Mouse (Mus musculus) G1E-ER4 (cell line): ENCODE results near the gene 1700025G04Rik. TPM values are rescaled to one million over a fixed set of nuclear protein-coding genes. Genes with fewer than 3 reads are reported as not detected.

Experiments
- GATA1 ChIP-seq: IDR thresholded peaks from one replicate; pipeline ENCODE4 v1.8.0; 2012; ENCODE audit warnings: low read length, inconsistent platforms
- polyA plus RNA-seq: library from polyadenylated mRNA; stranded (reverse); fragments of >175 nt; gene quantifications from 2 replicates; pipeline ENCODE4 v1.2.3, GENCODE M21; 2012

1700025G04Rik gene
- polyA plus RNA-seq, 1 experiment, result not detected

- TF ChIP-seq GATA1, result no peak
Observed at GRCm38 (mm10) chr1:151943681-151944237, 146.2 kb downstream of the 1700025G04Rik start.

GRCm38 (mm10) chr1:151942972-151943654 is 146.8 kb downstream of the 1700025G04Rik start:
- TF ChIP-seq GATA1, result no peak

DNA sequence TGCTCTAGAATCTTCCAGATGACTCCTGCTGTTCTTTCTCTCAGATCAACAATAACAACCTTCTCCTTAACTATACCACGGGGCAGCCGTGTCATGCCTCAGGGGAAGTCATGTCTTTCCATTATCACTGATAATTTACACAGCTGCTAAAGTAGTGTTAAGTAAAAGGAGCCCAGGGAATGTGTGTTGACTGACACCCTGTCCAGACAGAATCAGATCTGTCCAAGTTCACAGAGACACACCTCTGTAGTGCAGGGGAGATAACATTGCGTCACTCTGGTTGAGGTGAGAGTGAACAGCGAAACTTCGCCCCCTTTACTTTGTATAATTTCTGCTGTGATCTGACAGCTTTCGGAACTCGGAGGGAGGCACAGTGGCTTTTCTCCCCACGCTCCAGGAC is 149.9 kb downstream of the 1700025G04Rik start:
- no peak for TF ChIP-seq GATA1

GRCm38 (mm10) chr1:151939510-151939909 is 150.4 kb downstream of the 1700025G04Rik start:
- no peak for TF ChIP-seq GATA1

GRCm38 (mm10) chr1:151933605-151934004 is 156.3 kb downstream of the 1700025G04Rik start:
- no peak for TF ChIP-seq GATA1

GRCm38 (mm10) chr1:151926826-151927225 is 163.1 kb downstream of the 1700025G04Rik start:
- TF ChIP-seq GATA1, result no peak

DNA sequence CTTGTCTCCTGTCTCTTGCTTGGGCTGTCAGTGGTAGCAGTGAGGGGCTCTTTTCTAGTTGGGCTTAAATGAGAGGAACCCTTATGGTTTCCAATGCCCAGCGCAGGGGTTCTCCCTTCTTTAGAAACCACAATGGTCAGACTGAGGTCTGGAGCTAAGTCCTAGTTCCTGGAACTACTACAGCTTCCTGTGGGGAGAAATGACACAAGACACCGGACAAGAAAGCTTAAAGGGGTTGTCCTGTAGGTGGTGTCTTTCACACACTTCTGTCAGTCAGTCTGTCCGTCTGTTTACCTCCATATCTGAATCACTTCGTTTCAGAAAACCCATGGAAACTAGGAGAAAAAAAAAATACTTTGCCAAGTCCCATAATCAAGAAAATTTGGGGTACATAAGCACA is 163.8 kb downstream of the 1700025G04Rik start:
- TF ChIP-seq GATA1, result no peak

DNA sequence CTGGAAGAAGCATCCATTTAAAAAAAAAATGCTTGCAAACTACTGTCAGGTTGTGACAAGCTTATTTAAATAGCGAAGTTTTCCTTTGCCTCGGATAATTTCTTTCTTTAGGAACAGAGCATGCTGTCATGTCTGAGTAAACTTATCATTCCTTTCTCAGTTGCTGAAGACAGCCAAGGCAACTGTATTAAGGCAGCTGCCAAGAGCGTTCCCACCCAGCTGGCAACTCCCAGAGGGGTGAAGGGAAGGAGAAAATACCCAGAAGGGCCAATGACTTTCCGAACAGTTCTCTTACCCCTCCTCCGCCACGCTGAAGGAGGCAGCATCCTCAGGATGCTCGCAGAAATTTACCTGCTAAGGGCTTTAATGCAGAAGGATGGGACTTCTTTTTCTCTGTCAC is 164.2 kb downstream of the 1700025G04Rik start:
- TF ChIP-seq GATA1, result no peak

- TF ChIP-seq GATA1, result no peak
Observed at GRCm38 (mm10) chr1:151918806-151919357, 171.0 kb downstream of the 1700025G04Rik start.

DNA sequence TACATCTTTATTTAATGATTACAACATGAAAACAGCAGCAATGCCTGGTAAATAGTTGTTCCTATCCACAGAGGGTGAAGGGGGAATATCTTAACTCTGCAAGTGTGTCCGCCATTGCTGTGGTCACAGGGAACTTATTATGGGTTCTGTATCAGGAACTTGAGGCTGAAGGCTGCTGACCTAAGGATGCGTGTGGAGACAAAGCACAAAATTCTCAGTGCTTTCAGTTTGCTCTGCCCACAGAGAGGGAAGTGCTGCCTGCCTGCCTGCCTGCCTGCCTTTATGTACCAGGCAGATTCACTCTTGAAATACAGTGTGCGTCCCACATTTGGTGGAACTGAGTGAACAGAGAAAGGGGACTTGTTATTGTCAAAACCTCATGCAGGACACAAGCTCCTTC is 172.2 kb downstream of the 1700025G04Rik start:
- no peak for TF ChIP-seq GATA1

DNA sequence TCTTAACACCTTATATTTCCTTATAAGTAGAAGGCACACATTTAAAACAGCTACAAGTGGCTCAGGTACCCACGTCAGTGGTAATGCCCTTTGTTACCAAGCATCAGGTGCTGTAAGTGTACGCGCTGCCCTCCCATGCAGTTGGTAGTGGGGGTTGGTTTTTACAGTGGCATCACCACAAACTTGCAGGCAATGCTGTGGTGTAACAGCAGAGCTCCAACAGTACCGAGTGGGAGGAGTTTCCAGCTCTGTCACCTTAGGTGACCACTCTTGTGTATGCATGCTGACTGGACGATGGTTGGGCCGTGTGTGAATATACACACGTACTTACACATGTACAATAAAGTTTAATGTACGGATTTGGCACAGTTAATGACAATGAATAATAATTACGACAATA is 175.4 kb downstream of the 1700025G04Rik start:
- TF ChIP-seq GATA1, result no peak

- no peak for TF ChIP-seq GATA1
Observed at GRCm38 (mm10) chr1:151907014-151907413, 182.9 kb downstream of the 1700025G04Rik start.

DNA sequence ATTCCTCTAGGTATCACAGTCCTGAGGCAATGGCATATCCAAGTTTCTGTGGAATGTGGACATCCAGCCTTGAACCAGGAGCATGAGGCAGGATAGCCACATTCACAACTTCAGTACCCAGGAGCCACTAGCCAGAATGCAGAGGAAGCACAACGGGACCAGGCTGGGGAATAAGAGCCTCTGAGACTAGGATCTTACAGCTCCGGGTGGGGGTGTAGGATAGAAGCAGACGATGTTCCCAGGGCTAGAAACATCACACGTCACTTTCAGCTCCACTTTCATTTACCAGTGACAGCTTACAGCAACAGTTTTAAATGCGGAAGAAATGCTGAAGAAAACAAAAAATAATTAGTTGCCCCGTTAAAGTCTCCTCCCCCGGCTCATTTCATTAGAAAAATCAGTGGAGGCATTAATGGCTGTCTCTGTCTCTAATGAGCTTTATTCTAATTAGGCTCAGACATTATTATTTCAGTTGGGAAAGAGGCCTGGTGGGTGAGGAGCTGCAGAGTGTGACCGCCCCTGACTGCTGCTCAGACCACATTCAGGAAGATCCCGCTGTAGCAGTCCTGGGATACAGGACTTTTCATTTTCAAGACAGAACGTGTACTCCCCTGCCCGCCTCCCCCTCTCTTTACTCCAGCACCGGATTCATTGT is 189.1 kb downstream of the 1700025G04Rik start:
- no peak for TF ChIP-seq GATA1

GRCm38 (mm10) chr1:151899964-151900363 is 190.0 kb downstream of the 1700025G04Rik start:
- TF ChIP-seq GATA1, result no peak

GRCm38 (mm10) chr1:151895406-151895805 is 194.5 kb downstream of the 1700025G04Rik start:
- no peak for TF ChIP-seq GATA1

GRCm38 (mm10) chr1:151893976-151894375 is 195.9 kb downstream of the 1700025G04Rik start:
- TF ChIP-seq GATA1, result no peak
